Mouse (Mus musculus) cerebellum, adult 11-12 months (tissue): ENCODE measurements around the gene Arl15.

Experiments
- DNase-seq: peaks from one replicate; pipeline ENCODE4 v3.0.0; 2022

Gene Arl15

DNA sequence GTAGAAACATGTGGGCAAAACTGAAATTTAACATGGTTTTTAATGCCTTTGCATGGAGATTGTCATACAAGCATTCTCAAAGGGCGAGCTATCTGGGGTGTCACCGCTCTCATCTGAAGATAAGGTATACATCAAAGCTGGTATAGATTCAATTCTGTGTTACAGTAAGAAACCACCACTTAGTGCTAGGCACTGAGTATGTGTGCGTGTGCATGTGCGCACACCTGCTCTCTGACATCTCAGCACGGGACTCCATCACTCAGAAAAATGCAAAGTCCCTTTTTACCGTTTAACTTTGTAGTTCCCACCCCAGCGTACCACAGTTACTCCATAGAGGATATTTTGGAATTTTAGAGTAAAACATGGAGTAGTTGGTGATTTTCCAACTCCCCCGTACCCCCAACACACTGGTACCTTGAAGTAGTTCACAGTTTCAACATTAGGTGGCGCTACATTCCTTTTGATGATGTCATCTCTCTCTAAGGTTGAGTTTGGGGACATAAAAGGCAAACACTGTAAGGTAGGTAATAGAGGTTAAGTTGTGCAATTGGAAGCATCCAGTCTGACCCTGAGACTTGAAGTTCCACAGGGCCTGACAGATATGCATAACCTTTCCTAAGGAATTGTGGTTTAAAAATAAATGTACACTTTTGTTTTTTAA lies 281.5 kb downstream of the Arl15 start:
- no peak for DNase-seq

DNA sequence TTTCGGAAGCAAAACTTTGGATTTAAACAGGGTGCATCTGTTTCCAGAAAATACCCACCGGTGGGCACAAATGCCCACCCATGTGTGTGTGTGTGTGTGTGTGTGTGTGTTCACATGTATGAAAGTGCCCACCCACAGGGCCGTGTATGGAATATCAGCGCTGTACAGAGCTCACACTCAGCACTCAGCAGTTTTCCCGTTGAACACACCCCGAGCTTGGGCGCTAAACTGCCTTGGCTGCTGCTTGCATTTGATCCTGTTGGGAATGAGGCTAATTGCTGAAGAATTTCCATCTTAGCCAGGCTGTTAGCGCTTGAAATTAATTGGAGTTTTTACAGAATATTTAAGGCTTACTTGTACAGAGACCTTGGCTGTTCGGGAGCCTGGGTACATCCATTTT lies 282.9 kb downstream of the Arl15 start:
- no peak for DNase-seq

DNA sequence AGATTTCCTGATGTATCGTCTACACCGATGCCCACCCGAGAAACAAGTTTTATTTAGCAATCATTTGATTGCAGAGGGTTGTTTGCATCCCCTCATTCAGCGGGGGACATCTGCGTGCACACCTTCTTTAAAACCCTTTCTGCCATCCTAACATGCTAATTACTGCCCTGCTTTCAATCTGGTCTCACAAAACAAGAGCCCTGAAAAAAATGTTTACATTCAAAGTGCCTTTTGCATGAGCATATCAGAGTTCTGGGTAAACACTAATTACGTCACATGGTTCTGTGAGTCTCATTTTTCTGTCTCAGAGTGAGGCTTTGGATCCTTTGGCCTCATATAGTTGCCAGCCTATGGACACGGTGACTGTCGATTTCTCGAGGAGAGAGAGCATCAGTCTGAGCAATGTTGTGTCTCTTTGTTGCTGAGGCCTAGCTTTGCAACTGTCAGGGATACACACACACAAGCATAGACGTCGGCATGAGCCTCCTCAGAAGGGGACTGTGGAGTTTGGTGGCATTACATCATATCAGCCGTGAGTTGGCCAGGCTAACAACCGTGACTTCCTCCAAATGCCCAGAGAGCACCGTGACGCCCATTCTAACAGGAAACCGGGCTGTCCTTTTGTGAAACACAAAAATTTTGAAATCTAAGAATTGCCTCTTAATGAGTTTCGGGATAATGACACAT lies 283.4 kb downstream of the Arl15 start:
- DNase-seq, result no peak

DNA sequence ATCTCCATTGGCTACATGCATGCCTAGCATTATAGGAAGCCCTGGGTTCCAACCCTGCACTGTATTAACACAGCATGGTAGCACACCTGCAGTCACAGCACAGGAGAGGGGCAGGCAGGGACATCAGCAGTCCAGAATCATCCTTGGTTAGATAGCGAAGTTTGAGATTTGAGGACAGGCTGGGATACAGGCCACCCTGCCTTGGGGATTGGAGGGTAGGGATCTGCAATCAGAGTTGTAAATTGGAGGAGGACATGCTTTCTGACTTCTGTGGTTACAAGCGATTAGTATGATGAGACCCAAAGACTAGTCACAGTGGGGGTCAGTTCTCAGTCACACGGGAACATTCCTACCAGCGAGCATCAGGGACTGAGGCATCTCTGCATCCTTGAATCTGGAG lies 284.5 kb downstream of the Arl15 start:
- no peak for DNase-seq

DNA sequence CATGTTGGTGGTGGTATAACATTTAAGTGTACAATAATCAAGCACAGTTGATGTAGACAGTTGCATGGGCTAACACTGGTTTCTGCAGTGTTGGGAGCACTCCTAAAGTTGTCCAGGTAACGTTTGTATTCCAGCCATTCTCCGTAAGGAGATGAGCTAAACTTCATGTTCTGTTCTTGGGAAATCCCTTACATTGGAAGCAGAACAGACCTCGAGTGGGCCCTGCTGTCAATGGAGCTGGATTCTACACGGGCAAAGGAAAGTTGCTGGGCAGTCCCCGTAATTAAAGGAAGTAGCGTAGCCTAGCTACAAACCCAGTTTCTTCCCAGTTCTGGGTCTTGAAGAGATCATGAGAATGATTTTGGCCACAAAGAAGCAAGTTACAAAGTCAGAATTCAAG lies 285.4 kb downstream of the Arl15 start:
- DNase-seq, result no peak

DNA sequence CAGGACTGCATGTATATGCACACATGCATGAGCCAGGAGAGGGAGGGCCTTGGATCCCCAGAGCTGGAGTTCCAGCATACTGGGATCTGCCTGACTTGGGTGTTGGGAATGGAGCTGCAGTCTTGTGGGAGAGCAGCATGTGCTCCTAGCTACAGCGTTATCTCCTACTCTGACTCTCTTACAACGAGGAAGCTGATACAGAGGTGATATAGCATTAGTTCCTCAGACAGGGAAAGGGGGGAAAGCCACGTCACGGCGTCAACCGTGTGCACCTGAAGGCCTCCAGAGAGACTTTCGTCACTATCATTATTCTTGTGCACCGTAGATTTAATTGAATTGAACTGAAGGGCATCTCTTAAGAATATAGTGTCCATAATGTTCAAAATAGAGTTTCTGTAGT lies 286.2 kb downstream of the Arl15 start:
- no peak for DNase-seq

DNA sequence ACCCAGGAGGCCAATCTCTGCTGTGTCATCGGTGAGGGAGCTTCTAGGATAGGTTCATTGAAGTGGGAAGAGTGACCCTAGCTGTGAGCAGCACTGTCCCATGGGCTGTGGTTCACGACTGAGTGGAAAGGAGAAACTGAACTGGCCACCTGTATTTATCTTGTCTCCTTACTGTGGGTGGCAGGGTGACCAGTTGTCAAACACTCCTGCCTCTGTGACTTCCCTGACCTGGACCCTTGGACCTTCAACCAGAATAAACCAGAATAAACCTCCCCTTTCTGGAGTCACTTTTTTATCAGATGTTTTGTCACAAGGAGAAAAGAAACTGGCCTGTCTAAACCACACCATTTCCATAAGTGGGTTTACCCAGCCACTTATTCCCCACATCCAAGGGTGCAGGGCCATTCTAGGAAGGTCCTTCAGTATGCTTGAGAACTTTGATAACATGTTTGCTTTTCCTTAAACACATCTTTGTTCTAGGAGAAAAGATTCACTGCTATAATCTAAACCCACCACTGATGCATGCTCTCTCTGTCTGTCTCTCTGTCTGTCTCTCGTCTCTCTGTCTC lies 289.3 kb downstream of the Arl15 start:
- no peak for DNase-seq

DNA sequence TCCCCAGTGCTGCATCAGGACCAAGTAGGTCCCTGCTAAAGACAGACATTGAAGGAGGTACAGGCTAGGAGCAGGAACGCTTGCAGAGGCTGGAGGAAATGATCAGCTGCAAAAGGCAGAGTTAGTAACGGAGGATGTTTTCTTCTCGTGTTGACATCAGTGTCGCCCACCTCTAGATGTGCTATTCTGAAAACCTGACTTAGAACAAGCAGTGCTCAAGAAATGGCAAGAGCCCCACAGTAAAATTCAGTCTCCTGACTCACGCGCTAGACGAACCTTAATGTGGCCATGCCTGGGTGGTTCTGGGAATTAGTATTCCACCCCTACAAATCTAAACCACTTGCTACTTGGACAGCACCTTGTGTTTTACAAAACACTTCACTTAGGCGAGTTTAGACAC lies 291.1 kb downstream of the Arl15 start:
- DNase-seq, result no peak

DNA sequence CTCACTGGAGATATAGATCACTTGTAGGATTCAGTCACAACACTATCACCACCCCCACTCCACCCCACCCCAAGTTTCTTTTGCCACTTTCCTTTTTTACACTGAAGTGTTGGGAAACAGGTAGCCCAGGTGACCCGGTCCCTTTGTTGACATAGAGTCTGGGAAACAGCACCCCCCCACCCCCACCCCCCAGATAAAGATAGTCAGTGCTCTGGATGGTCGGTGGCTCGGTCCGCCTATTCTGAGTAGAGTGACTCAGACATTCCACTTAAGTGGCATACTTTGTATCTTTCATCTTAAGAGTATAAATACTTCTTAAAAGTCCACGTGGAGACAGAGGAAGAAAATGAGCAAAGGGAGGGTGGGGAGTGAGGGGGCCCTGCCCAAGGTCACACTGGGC lies 292.0 kb downstream of the Arl15 start:
- no peak for DNase-seq

DNA sequence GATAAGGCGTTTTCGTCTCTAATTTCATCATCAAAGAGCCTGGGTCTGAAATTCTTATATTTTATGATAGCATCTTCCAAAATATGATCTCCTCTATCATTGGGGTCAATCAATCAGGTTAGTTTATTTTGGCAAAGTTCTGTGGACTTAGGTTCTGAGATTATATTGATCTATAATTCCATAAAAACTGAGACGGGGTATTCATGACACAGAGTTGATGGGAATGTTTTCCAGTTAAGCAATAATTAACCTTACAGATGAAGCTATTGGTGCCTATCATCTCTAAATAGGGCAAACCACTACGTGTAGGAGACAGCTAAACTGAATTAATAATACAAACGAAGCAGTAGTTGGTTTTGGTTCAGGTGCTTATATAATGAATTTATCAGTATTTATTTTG lies 292.5 kb downstream of the Arl15 start:
- no peak for DNase-seq

DNA sequence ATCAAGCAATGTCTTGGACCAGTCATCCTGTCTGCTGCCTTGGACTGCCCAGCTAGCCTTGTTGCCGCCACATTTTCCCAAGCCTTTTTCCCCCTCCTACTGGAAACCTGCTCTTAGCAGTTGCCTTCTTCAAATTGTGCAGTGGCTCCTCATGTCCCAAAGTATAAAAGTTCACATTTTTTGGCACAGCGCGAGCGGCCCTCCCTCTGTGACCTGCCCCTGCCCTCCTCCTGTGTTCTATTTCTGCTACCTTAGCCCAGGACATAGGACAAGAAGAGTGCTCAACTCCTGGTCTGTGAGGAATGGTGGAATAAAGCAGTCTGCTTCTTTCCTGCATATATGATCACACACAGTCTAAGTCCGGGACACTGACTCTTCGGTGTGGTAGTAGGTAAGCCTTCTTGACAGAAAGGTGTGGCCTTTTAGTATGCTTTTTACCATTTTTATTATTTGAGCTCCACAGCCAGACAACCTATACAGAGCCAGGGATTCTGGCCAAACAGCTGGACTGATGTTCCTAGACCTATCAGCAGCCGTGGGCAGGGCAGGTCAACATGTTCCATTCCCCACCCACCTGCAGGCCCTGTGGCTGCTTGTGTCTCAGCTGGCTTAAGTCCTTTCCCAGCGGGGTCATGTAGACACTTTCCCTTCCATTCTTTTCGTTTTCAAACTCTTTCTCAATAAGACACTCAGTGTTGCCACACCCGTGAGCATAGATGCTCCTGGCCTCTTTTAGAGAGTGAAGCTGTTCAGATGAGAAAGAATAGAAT lies 293.6 kb downstream of the Arl15 start:
- no peak for DNase-seq

DNA sequence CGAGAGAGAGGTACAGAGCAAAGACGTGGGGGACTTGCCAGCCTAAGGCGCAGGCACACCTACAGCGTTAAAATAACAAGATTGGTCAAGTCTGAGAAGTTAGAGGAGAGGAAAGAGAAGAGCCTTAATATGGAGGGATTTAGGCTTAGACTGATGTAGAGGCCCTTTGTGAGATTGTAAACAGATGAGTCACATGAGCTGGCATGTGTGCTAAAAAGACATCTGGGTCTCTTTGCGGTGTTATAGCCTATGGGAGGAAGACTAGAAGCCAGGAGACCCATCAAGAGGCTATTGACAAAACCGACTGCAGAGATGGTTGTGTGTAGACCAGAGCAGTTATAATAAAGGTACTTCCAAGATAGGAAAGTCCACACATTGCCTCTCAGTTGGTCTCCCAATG lies 296.5 kb downstream of the Arl15 start:
- no peak for DNase-seq

DNA sequence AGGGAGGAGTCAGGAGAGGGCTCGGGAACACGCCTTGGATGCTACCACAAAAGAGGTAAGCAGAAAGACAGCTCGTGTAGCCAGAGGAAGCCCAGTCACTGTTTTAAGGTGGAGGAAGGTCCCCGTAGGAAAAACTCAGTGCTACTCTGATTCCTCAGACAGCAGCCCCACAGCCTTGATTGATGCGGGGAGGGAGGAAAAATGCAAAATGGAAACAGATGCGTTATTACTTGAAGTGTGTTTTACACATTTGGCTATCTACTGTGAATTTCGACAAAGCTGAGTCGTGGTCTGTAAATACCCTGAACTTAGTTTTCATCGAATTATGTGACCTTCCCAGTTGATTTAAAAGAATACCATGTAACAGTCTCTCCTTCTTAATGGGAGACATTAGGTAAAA lies 296.9 kb downstream of the Arl15 start:
- no peak for DNase-seq

DNA sequence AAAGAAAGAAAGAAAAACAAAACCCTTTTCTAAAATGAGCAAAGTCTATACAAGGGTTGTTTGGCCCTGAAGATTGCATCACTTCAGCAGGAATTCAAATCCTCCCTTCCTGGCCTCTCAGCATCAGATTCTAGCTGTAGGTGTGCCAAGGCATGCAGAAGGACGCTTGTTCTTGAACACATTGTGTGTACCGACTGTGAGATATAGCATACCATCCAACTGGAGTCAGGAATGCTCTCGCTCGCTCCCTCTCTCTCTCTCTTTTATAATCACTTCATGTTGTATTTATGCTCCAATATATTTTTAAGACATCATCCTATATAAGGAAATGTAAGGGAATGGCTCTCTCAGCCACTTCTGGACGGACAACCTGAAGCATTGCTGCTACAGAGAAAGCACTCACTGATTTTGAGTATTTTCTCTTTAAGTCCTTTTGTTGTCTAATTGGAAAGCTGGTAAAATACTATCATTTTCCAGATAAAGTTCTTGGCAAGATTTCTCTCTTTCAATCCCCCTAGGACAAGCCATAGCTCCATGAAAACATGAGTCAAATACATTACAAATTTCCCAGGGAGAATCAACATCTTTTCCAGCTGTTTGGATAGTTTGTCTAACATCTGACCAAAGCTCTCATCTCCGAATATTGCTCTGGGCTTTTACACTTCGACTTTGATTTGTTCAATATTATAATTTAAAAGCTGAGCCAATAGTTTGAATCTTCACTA lies 300.0 kb downstream of the Arl15 start:
- DNase-seq, result no peak

DNA sequence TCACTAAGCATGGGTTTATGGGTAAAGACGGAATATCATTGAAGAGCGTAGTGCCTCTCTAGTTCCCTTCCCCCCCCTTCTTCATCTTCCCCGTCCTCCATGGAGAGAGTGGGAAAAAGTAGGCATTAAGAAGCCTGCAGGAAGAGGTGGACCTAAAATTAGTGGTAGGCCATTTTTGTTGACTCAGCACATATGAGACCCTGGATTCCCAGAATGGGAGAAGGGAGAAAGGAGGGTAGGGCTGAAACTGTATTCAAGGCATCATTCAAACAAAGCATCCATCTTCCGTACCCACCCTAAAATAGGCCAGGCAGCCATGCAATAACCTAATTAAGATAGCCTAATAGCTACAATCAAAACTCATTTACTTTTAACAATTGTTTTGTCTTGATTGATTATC lies 301.1 kb downstream of the Arl15 start:
- no peak for DNase-seq

DNA sequence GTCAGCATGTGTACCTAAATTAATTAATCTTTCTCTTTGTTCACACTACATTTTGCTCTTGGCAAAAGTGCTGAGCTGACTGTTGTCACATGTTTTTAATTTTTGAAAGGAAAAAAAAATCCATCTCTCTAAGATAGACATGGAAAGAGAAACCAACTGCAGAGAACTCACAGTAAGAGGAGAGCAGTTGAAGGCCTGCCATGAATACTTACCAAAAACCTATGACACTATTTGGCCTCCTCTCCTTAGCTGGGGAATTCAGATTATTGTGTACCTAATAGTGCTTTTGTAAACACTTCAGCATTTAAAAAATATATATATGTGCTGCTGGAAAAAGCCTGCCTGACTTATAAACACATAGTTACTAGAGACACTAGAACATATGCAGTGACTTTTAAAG lies 302.1 kb downstream of the Arl15 start:
- DNase-seq, result no peak

DNA sequence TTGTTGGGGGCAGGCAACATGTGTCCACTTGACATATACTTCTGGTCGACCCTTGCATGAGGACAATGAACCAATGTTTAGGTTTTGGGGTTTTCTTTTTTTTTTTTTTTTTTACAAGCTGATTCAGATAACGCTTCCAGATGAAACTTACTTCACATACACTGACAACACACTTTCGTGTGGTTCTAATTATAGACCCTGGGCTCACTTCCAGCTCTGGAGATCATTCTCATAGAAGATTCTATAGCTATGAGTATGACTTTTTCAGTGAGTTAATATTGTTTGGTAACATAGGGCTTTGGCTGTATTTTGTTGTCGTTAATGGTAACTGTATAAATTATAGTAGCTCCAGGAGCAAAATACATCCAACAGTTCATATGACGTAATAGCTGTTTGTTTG lies 306.9 kb downstream of the Arl15 start:
- DNase-seq, result no peak

DNA sequence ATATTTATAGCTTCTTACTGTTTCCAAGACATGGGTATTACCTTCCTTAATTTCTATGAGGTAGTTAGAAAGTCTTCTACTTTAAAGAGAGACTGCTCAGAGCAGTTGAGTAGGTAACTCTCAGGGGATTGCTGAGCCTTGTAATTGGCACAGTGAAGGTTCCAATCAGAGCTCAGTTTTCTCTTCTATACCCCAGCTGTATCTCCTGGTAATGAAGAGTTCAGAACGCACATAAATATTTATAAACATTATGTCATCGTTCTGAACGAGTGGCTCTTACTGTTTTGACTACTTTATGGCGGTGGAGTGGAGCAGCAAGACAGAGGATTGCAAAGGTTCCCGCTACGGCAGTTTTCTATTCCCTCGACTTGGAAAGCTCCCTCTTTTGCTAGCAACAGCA lies 311.8 kb downstream of the Arl15 start:
- DNase-seq, result no peak

DNA sequence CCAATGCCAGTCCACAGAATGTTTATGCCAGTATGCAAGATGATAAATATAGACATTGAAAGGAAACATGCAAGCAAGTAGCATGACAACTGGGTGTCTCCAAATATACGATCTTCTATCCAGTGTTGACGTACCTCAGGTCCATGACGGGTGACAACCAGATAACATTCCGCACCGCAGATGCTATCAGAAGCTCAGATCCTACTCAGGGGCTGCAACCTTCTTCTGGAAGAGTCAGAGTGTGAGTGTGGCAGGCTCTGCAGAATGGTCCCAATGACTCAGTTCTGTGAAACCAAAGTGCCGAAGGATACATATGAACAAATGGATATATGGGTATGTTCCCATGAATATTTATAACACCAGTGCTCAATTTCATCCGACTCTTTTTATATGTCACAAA lies 313.2 kb downstream of the Arl15 start:
- no peak for DNase-seq

DNA sequence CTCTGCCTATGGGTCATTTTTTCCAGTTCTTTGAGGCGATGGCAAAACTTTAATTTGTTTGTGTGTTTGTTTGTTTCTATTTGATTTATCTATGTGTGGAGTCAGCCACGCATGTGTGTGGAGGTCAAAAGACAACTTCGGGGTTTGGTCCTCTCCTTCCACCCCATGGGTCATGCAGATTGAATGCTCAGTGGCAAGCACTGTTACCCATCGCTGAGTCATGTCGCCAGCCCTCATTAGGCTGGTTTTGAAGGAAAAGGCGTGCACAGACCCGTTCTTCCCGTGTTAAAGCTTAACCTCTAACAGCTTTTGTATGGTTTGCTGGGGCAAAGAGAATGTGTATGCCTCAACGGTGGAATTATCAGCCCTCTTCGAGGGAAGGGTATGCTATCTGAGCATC lies 315.1 kb downstream of the Arl15 start:
- no peak for DNase-seq

DNA sequence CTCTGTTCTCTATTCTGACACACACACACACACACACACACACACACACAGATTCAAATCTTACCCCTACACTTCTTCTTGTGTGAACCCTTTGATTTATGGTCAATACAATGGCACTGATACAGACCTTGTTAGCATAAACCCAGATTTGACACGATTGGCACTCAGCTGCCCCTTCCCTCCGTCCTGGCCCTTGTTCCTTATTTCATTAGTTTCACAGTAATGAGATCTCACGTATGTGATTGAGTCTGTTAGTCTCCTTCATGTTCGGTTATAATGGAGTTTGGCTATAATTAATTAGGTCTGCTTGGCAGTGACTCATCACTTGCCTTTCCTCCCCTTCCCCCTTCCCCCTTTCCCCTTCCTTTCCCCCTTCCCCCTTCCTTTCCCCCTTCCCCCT lies 315.5 kb downstream of the Arl15 start:
- DNase-seq, result no peak

DNA sequence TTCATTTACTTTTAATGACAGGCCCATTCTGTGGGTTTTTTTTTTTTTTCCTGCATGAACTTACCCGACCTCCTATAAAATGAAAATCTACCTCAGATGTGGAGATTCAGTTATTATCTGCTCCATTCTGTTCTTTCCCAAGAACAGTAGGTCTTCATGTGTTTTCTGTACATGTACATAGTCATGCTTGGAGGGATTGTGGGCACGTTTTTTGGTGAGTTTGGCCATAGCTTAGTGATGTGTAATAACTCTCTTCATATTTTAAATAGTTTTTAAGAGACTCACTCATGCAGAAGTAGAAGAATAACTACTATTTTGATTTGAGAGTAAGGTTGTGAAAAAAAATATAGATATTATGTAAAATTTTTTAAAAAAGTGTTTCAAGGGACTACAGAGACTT lies 319.2 kb downstream of the Arl15 start:
- no peak for DNase-seq

DNA sequence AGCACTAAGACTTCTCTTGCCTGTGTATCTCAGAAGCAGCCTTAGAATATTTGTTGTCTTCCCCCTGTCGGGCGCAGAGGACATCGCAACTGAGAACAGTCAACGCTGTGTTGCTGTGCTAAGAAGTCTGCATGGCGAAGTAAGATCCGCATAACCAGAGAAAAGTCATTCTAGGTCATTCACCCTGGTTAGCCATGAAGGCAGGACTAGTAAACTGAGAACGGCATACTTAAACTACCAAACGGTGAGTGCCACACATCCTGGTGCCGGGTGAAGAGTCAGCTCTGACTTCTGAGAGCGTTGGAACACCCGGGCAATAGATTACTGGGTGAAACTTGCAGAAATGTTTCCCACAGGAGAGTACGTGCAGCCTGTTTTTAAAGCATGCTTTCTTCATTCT lies 320.3 kb downstream of the Arl15 start:
- no peak for DNase-seq
